Mouse (Mus musculus) hindbrain, embryonic 12.5 days (tissue): Measurements from ENCODE around the gene Trp53i13. TPM values are rescaled to one million over a fixed set of nuclear protein-coding genes. Genes with fewer than 3 reads are reported as not detected.

Experiments
- ATAC-seq: fragments of 200-750 bp; cut with Nextera tagmentation; 2 replicates; pipeline ENCODE4 v1.8.0; 2017; ENCODE audit warnings: moderate TSS enrichment; ENCODE audit not compliant: low FRiP score
- H3K27ac ChIP-seq: fragments of 300-500 bp; sonication (generic); 2 replicates; pipeline ENCODE4 v1.5.1; 2016; ENCODE audit warnings: mild to moderate bottlenecking
- H3K27me3 ChIP-seq: fragments of 300-500 bp; sonication (generic); 2 replicates; pipeline ENCODE4 v1.6.1; 2016; ENCODE audit warnings: mild to moderate bottlenecking
- H3K36me3 ChIP-seq: fragments of 300-500 bp; sonication (generic); 2 replicates; pipeline ENCODE4 v1.6.1; 2016; ENCODE audit warnings: mild to moderate bottlenecking
- H3K4me1 ChIP-seq: fragments of 300-500 bp; sonication (generic); 2 replicates; pipeline ENCODE4 v1.6.1; 2016
- H3K4me2 ChIP-seq: fragments of 300-500 bp; sonication (generic); replicated peaks from 2 replicates; pipeline ENCODE4 v1.6.1; 2016; ENCODE audit warnings: mild to moderate bottlenecking
- H3K4me3 ChIP-seq: fragments of 300-500 bp; sonication (generic); 2 replicates; pipeline ENCODE4 v1.5.1; 2016; ENCODE audit warnings: mild to moderate bottlenecking
- H3K9ac ChIP-seq: fragments of 300-500 bp; sonication (generic); 2 replicates; pipeline ENCODE4 v1.6.1; 2016; ENCODE audit warnings: mild to moderate bottlenecking, moderate library complexity
- H3K9me3 ChIP-seq: fragments of 300-500 bp; sonication (generic); replicated peaks from 2 replicates; pipeline ENCODE4 v1.6.1; 2016; ENCODE audit warnings: mild to moderate bottlenecking
- WGBS: fragments of 180-500 bp; shearing (Covaris S2); methylation state at CpG from one replicate; pipeline ENCODE4 v1.1.7; 2016; 5-methylcytosine and 5-hydroxymethylcytosine counted together
- polyA plus RNA-seq: library from polyadenylated mRNA; unstranded; fragments of >200 nt; fragmentation: Nextera tagmentation; extraction: Ambion mirVana; gene quantifications from 2 replicates; pipeline ENCODE4 v1.2.1, GENCODE M21; 2016

Trp53i13 gene
- polyA plus RNA-seq, 1 experiment from 2014 or later, result 32.3 TPM

DNA sequence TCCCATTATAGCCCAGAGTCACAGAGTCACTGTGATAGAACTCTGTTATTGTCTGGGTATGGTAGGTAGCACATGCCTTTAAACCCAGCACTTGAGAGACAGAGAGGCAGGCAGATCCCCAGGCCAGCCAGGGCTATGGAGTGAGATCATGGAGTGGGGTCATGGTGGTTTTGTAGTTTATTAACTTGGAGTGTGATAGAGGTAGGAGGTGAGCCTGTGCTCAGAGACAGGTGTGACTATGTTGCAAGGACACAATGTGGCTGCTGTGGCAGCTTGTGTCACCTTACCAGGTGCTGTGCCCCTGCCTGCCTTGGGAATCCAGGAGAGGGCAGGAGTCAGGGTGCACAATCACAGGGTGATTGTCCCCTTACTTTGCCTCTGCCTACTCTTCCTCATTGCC lies 20.3 kb downstream of the Trp53i13 start:
- H3K4me1 ChIP-seq, result peaks cover 74% of the 10 kb centered on the region
- ATAC-seq, result no peak
- H3K27me3 ChIP-seq, result no peaks in the 10 kb centered on the region
- H3K9me3 ChIP-seq, result no peaks in the 10 kb centered on the region
- H3K9ac ChIP-seq, result peak overlapping the region; percentile 97; the same call in 1 of the 2 replicates
- H3K4me2 ChIP-seq, result peak overlapping the region; percentile 96; the same call in 1 of the 2 replicates
- H3K36me3 ChIP-seq, result peaks cover 21% of the 10 kb centered on the region
- no peak overlapping the region for H3K27ac ChIP-seq
- no peak overlapping the region for H3K4me3 ChIP-seq

DNA sequence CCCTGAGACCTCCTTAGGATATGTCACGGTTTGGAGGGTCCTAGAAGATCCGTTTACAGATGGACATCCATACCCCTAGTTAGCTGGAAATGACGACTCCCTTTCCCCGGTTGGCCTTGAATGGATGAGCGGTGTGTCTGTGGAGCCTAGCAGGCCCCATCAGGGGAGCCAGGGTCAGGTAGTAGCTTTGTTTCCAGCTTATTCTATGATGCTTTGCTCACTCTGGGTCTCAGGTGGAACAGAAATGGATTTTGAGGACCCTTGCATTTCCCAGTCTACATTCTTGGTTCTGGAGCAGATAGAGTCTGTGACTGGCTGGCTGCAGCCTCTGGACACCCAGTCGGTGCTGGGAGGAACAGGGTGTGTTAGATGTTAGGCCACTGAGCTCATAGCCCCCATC lies 21.0 kb downstream of the Trp53i13 start:
- Histone ChIP-seq H3K4me1 (peaks cover 74% of the 10 kb centered on the region), H3K36me3 (peaks cover 13% of the 10 kb centered on the region), H3K9ac (peak overlapping the region; percentile 97), H3K27me3 (no peaks in the 10 kb centered on the region), H3K27ac (0 out of 2 replicates have a peak overlapping the region, but pooled peaks have one; percentile 3), H3K4me3 (peak overlapping the region; percentile 97), H3K4me2 (peak overlapping the region; percentile 96), H3K9me3 (no peaks in the 10 kb centered on the region)
- WGBS, result 73% methylated on average over 6 of the region's 6 CpGs
- ATAC-seq, result no peak

DNA sequence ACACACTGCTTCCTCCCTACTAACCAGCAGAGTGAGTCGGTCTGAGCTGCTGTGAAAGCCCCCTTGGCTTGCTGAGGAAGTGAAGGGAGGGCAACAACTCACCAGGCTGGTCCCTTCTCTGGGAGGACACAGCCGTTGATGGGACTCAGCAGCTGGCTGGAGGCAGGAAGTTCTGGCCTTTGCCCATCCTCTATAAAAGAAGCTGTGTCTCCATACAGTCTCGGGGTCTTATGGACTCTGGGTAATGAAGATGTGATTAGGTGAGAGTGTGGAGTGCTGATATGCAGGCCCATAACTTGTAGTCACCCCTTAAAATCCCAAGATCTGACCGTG lies 21.5 kb downstream of the Trp53i13 start:
- Histone ChIP-seq H3K27ac (peak overlapping the region; percentile 92), H3K4me2 (peak overlapping the region; percentile 96), H3K27me3 (no peaks in the 10 kb centered on the region), H3K4me1 (peaks cover 71% of the 10 kb centered on the region), H3K36me3 (peaks cover 9% of the 10 kb centered on the region; the same call in 1 of the 2 replicates), H3K9ac (peak overlapping the region; percentile 97), H3K9me3 (no peaks in the 10 kb centered on the region), H3K4me3 (peak overlapping the region; percentile 97)
- no peak for ATAC-seq
- WGBS, result 36% methylated on average over 4 of the region's 4 CpGs

DNA sequence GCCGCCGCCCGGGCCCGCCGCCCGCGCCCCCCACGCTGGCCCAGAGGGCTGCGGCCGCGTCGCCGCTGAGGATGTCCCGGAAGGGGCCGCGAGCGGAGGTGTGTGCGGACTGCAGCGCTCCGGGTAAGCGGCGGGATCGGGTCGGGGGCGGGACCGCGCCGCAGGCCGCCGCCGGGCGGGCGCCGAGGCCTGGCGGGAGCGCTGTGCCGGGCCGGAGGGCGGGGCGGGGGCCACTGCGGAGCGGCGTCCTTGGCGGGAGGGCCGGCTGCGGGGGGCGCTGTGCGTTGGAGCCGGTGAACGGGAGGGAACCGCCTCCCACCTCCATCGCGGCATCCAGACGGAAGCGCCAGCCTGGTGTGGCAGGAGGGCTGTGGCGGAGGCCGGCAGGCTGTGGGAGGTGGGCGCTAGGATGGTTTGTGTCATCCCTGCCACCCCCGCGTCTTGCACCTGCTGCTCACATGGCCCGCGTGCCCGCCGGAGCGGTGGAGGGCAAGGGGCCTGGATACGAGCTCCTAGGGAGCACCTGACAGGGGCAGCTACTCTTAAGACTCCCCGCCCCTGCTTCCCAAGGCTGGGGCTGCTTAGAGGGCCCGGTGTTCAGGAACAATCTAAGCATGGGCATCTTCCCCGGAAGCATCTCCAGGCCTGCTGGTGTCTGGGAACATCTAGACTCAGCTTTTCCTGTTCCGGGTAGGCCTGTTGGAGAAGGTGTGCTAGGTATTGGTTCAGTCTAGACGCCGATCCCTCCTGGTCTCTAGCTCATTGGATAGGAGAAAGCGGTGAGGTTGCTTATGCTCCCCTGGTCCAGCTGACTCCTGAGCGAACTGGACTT lies 22.1 kb downstream of the Trp53i13 start, which contains the start of gene Git1:
Git1 (plus strand) TSS at position 51 of the 832 bp plus-strand sequence.
- Histone ChIP-seq H3K4me2 (peak within 1 kb of the TSS; percentile 96), H3K4me1 (peaks cover 69% of the 10 kb centered on the region), H3K27me3 (no peaks in the 10 kb centered on the region), H3K4me3 (peak within 1 kb of the TSS; percentile 97), H3K27ac (peak within 1 kb of the TSS; percentile 92), H3K36me3 (peaks cover 3% of the 10 kb centered on the region; the same call in 1 of the 2 replicates), H3K9me3 (no peaks in the 10 kb centered on the region), H3K9ac (peak within 1 kb of the TSS; percentile 97)
- WGBS, result 2% methylated on average over 62 of the region's 74 CpGs
- ATAC-seq, result no peak

DNA sequence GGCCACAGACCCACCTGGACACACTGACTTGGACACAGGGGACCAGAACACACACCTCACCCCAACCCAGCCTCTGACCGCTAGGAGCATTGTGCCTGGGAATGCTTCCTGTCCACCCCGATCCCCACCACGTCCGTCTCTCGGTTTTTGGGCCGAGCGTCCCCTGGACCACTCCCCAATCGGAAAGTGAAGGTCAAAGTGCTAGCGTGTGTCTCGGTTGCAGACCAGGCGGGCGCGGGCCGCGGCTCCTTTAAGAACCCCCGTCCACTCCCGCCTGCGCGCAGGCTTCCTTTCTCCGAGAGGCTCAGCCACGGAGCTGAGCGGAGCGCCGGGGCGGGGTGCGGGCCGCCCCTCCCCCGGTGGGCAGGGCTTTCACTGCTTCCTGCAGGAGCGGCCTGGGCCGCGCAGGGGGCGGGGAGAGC lies 22.9 kb downstream of the Trp53i13 start:
- H3K4me1 ChIP-seq, result peaks cover 71% of the 10 kb centered on the region
- H3K4me3 ChIP-seq, result peak overlapping the region; percentile 97
- 2% methylated on average over 23 of the region's 32 CpGs for WGBS
- peak overlapping the region; percentile 69 for H3K4me2 ChIP-seq
- H3K27ac ChIP-seq, result peak overlapping the region; percentile 87
- H3K27me3 ChIP-seq, result no peaks in the 10 kb centered on the region
- H3K36me3 ChIP-seq, result 0 out of 2 replicates have a peak, but pooled peaks cover 2% of the 10 kb centered on the region
- H3K9ac ChIP-seq, result peak overlapping the region; percentile 66
- H3K9me3 ChIP-seq, result no peaks in the 10 kb centered on the region
- peak; percentile 56 for ATAC-seq

DNA sequence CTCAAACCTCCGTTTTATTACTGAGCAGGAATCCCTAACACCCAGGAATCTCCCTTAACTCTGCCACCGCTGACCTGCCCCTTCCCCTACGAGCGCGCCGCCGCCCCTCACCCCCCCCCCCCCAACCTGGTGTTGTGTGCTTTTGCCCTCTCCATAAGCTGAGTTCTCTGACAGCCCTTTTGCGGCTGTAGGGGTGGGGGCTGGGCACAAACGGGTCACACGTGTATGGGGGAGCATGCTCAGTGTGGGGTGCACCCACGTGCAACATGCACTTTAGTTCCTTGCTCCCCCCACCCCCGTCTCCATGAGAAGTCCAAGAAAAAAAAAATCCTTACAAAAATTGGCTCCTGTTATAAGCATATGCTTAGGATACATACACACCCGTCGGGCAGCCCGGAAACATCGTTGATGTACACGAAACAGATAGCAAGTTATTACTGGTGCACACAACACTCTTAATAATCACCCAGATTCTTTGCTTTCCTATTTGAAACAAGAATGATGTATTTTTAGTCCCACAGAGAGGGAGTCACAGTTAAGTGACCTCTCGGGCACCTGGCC lies 23.4 kb downstream of the Trp53i13 start:
- Histone ChIP-seq H3K27ac (peak overlapping the region; percentile 87), H3K27me3 (no peaks in the 10 kb centered on the region), H3K9me3 (no peaks in the 10 kb centered on the region), H3K4me2 (peak overlapping the region; percentile 69), H3K4me1 (peaks cover 71% of the 10 kb centered on the region), H3K9ac (peak overlapping the region; percentile 66), H3K4me3 (peak overlapping the region; percentile 97), H3K36me3 (0 out of 2 replicates have a peak, but pooled peaks cover 2% of the 10 kb centered on the region)
- WGBS, result under 1% methylated on average over 18 of the region's 18 CpGs
- no peak for ATAC-seq

DNA sequence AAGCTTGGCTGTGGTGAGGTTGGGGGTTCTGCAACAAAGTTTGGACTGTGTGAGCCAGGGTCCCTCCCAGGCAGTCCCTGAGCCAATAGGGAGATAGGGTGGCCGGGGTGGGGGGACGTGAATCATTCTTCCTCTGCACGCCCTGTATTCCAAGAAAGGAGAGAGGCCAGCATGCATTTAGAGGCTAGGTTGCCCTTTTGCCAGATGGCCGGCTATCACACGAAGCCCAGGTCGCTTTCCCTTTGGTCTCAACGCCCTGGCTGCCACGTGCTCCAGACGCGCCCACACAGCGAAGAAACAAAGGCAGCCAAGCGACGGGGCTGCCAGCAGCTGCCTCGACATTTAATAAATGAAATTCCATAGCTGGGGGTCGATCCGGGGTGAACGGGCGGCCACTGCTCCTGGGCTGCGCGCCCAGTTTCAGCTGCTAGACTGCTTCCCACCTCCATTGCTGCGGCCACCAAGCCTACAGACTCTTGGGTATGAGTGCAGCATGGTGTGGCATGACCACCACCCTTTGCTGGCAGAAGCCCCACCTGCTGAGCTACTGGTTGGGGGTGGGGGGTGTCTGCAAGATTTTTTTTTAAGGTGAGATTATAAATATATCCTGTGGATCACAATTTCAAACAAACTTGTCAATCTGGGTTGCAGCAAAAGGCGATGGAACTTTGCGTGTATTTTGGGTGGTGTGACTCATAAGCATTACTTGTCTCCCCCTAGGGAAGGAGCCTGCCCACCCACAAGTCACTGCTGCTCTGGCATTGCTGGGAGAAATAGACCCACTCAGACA lies 24.1 kb downstream of the Trp53i13 start:
- peak overlapping the region; percentile 66 for H3K9ac ChIP-seq
- peak overlapping the region; percentile 97 for H3K4me3 ChIP-seq
- peak overlapping the region; percentile 69 for H3K4me2 ChIP-seq
- H3K9me3 ChIP-seq, result no peaks in the 10 kb centered on the region
- 0 out of 2 replicates have a peak, but pooled peaks cover 2% of the 10 kb centered on the region for H3K36me3 ChIP-seq
- ATAC-seq, result peak; percentile 53
- WGBS, result under 1% methylated on average over 23 of the region's 23 CpGs
- H3K27ac ChIP-seq, result peak overlapping the region; percentile 87
- no peaks in the 10 kb centered on the region for H3K27me3 ChIP-seq
- H3K4me1 ChIP-seq, result peaks cover 71% of the 10 kb centered on the region

DNA sequence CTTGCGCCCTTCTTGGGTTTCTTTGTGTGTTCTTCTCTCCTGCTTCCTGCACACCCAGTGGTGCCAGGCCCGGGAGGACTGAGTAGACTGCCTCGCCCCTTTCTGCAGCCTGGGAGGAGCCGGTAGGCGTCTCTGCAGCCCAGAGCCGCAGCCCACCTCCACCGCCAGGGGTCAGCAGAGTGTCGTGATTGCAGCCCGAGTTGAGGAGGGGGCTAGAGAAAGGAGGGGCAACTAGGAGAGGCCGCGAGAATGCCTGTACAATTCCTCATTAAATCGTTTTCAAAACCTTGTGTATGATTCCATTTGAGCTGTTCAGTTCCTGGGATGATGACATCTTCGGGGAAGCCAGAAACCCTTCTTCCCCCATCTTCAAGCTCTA lies 24.7 kb downstream of the Trp53i13 start:
- Histone ChIP-seq H3K36me3 (no peaks in the 10 kb centered on the region), H3K4me3 (peak overlapping the region; percentile 97), H3K27ac (peak overlapping the region; percentile 87), H3K4me2 (peak overlapping the region; percentile 69), H3K27me3 (no peaks in the 10 kb centered on the region), H3K9ac (peak overlapping the region; percentile 49), H3K4me1 (peaks cover 74% of the 10 kb centered on the region), H3K9me3 (no peaks in the 10 kb centered on the region)
- 1% methylated on average over 13 of the region's 13 CpGs for WGBS
- ATAC-seq, result peak; percentile 71

DNA sequence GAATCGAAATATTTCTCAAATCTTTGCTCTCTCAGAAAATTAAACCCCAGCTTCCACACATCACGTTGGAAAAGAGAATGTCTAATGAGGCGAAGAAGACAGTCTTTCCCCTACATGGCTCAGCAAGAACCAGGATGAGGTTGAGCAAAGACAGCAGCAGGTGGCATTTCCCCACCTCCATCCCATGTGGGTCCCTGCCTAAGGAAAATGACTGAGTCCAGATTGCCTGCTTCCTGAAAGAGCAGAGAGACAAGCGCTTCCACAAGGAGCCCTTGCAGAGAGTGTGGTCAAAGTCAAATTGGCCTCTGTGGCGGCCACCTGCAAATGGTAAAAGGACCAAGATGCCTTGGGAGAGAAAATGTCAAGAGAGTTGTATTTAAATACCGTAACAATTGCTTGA lies 25.3 kb downstream of the Trp53i13 start:
- Histone ChIP-seq H3K9ac (no peak overlapping the region), H3K27me3 (no peaks in the 10 kb centered on the region), H3K4me2 (peak overlapping the region; percentile 69), H3K9me3 (no peaks in the 10 kb centered on the region), H3K36me3 (no peaks in the 10 kb centered on the region), H3K4me3 (peak overlapping the region; percentile 94), H3K27ac (no peak overlapping the region), H3K4me1 (peaks cover 75% of the 10 kb centered on the region)
- WGBS, result 65% methylated on average over 6 of the region's 6 CpGs
- ATAC-seq, result no peak

DNA sequence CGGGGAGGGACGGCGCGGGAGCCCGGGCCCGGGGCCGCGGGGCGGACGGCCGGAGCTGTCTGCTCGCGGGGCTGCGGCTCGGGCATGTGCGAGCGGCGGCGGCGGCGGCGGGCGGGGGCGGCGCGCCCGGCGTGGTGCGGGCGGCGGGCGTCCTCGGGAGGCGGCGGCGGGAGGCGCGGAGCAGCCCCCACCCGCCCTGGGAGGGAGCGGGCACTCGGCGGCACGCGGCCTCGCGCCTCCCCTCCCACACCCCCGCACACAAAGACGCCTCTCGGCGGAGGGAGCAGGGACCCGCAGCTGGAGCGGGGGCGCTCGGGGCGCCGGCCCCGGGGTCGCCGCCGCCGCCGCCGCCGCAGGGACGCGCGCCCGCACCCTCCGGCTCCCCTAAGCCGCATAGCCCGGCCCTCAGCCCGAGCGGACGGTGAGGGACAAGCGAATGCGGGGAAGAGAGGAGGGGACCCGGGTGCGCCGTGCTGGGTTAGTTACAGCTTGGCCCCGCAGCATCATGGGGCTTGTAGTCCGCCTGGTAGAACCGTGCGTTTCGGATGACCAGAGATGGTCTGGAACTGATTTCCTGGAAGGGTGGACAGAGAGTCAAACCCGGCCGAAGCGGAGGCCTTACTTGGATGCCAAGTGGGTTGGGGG lies 26.1 kb downstream of the Trp53i13 start, which contains the start of gene Ankrd13b:
Ankrd13b (minus strand) TSS at position 88 of the 645 bp plus-strand sequence.
- H3K9me3 ChIP-seq, result no peaks in the 10 kb centered on the region
- H3K4me1 ChIP-seq, result peaks cover 74% of the 10 kb centered on the region
- WGBS, result 1% methylated on average over 56 of the region's 87 CpGs
- H3K9ac ChIP-seq, result peak within 1 kb of the TSS; percentile 92
- no peaks in the 10 kb centered on the region for H3K36me3 ChIP-seq
- peak; percentile 59 for ATAC-seq
- H3K27me3 ChIP-seq, result no peaks in the 10 kb centered on the region
- H3K4me3 ChIP-seq, result peak within 1 kb of the TSS; percentile 94
- peak within 1 kb of the TSS; percentile 69 for H3K4me2 ChIP-seq
- peak within 1 kb of the TSS; percentile 91 for H3K27ac ChIP-seq

DNA sequence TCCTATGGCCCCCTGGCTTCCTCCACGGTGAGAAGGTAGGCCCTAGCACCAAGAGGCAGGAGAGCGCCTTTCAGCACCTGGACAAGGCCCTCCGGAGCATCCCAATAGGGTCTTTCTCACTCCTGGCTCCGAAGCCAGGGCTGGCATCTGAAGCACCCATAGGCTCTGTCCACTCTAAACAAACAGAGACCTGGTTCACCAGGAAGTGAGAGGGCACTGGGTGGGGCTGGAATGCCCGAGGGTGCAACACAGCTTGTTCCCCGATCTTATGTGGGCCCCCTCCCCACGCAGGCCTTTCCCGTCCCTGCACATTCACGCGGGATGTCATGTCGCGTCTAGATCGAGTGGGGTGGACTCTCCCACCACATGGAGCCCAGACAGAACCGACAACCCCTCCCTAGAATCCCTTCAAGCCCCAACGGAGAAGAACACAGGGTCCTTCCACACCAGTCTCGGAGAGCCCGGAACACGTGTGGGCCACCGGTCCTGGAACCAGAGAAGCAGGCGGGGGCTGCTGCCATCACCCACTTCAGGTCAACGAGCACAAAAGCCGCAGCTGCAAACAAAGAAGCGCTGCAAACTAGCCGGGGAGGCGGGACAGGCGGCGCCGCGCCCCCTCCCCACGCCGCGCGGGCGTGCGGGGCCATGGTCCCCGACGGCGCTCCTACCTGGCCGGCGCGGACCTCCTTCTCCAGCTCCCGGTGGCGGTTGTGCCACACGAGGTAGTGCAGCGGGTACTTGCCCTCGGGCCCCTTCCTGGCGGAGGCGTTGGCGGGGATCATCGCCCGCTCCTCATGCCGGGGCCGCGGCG lies 26.8 kb downstream of the Trp53i13 start:
- H3K4me1 ChIP-seq, result peaks cover 70% of the 10 kb centered on the region
- 3% methylated on average over 49 of the region's 55 CpGs for WGBS

More for the DNA sequence above, 26.8 kb downstream of the Trp53i13 start:
- no peaks in the 10 kb centered on the region for H3K36me3 ChIP-seq
- H3K4me2 ChIP-seq, result peak overlapping the region; percentile 69
- H3K4me3 ChIP-seq, result peak overlapping the region; percentile 94
- peak overlapping the region; percentile 91 for H3K27ac ChIP-seq
- ATAC-seq, result no peak
- no peaks in the 10 kb centered on the region for H3K27me3 ChIP-seq
- H3K9me3 ChIP-seq, result no peaks in the 10 kb centered on the region
- peak overlapping the region; percentile 92 for H3K9ac ChIP-seq
